Mouse (Mus musculus): Measurements from ENCODE around the gene Polrmt. TPM values are rescaled to one million over a fixed set of nuclear protein-coding genes. Genes with fewer than 3 reads are reported as not detected.

Polrmt gene
- total RNA-seq, 1 experiment, result 109 TPM

DNA sequence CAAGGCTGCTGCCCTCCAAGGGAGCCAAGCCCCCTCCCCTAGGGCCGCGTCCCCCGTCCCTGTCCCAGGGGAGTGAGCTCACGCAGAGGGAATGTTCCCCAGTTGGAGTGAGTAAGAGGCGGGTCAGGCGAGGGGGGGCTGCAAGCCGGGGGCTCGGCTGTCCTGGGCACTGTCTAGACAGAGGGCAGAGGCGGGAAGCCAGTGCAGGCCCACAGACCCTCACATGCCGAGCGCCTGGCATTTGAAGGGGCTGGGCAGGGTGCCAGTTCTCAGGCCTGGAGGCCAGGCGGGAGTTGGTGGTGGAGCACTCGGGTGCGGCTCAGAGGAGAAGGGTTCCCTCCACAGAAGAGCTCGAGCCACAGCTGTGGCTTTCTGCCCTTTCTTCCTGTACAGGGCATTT, 31.6 kb upstream of the Polrmt start:
- H3K9ac ChIP-seq (ENCODE audit: insufficient read depth, low read depth, low read length, poor library complexity, severe bottlenecking), result no peak overlapping the region
- TF ChIP-seq CHD2 (IDR thresholded peaks at IDR 0.05; ENCODE audit: low read depth, low read length), result no peak
- no peak for TF ChIP-seq ZNF384 (IDR thresholded peaks at IDR 0.05; ENCODE audit: low read depth, low read length)
- no peak for TF ChIP-seq ZC3H11A (IDR thresholded peaks at IDR 0.05; ENCODE audit: borderline replicate concordance, low read depth, low read length)
- TF ChIP-seq HCFC1 (IDR thresholded peaks at IDR 0.05; ENCODE audit: borderline replicate concordance, insufficient read depth, low read length), result no peak
- no peak for TF ChIP-seq MAFK (IDR thresholded peaks at IDR 0.05; ENCODE audit: insufficient read depth, low read depth, low read length)
- H3K27ac ChIP-seq (ENCODE audit: insufficient read depth, low read depth, low read length, poor library complexity, severe bottlenecking), result no peak overlapping the region
- no peaks in the 10 kb centered on the region for H3K9me3 ChIP-seq (ENCODE audit: control insufficient read depth, insufficient read depth, low read depth, low read length)
- no peaks in the 10 kb centered on the region for H3K36me3 ChIP-seq (ENCODE audit: control insufficient read depth, insufficient read depth, low read length, poor library complexity, severe bottlenecking)
- no peak for DNase-seq (ENCODE audit: low read depth, low spot score)
- peak overlapping the region in 1 of 2 experiments; percentile 20; a peak in 1 of 4 replicates for H3K4me3 ChIP-seq (ENCODE audit: insufficient read depth in 1 of 2, low read depth in 1 of 2, low read length in 2 of 2, poor library complexity in 1 of 2, severe bottlenecking in 1 of 2)
- in situ Hi-C loops (cut with MboI; ENCODE audit: low sequenced_read_pairs in 2 of 2, unreplicated experiment in 2 of 2), result no loop called here
- H3K4me1 ChIP-seq (ENCODE audit: control insufficient read depth in 2 of 2, insufficient read depth in 2 of 2, low read length in 2 of 2, poor library complexity in 1 of 2), result peaks cover 0 to 19% of the 10 kb centered on the region in 2 experiments; a peak in 2 of 4 replicates

DNA sequence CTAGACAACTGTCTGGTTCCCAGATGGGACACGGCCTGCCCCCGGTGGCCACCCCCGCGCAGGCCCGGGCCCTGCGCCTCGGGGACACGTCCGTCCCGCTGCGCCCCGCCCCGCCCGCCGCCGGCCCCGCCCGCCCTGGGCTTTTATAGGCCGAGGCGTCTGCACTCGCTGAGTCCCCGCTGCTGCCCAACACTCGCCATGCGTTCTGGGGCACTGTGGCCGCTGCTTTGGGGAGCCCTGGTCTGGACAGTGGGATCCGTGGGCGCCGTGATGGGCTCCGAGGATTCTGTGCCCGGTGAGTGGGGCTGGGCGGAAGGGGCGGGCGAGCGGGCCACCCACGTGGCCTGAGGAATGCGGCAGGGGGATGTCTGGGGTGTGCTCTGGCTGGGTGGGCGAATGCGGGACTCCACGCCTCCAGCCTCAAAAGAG, 30.7 kb upstream of the Polrmt start, which contains the start of gene Fstl3:
TSS of gene Fstl3 (plus strand) at position 170 of the 429 bp plus-strand sequence.
- TF ChIP-seq CHD2 (IDR thresholded peaks at IDR 0.05; ENCODE audit: low read depth, low read length) (no peak), ZNF384 (IDR thresholded peaks at IDR 0.05; ENCODE audit: low read depth, low read length) (no peak), HCFC1 (IDR thresholded peaks at IDR 0.05; ENCODE audit: borderline replicate concordance, insufficient read depth, low read length) (no peak), MAFK (IDR thresholded peaks at IDR 0.05; ENCODE audit: insufficient read depth, low read depth, low read length) (no peak)
- Histone ChIP-seq H3K4me3 (ENCODE audit: insufficient read depth in 1 of 2, low read depth in 1 of 2, low read length in 2 of 2, poor library complexity in 1 of 2, severe bottlenecking in 1 of 2) (peak within 1 kb of the TSS; percentile 56 to 59), H3K36me3 (ENCODE audit: control insufficient read depth, insufficient read depth, low read length, poor library complexity, severe bottlenecking) (no peaks in the 10 kb centered on the region), H3K9me3 (ENCODE audit: control insufficient read depth, insufficient read depth, low read depth, low read length) (no peaks in the 10 kb centered on the region), H3K4me1 (ENCODE audit: control insufficient read depth in 2 of 2, insufficient read depth in 2 of 2, low read length in 2 of 2, poor library complexity in 1 of 2) (peaks cover 0 to 19% of the 10 kb centered on the region in 2 experiments; a peak in 2 of 4 replicates), H3K27ac (ENCODE audit: insufficient read depth, low read depth, low read length, poor library complexity, severe bottlenecking) (no peak within 1 kb of the TSS), H3K9ac (ENCODE audit: insufficient read depth, low read depth, low read length, poor library complexity, severe bottlenecking) (no peak within 1 kb of the TSS; the same call in 1 of the 2 replicates)
- in situ Hi-C loops (cut with MboI; ENCODE audit: low sequenced_read_pairs in 2 of 2, unreplicated experiment in 2 of 2), result no loop called here
- no peak for DNase-seq (ENCODE audit: low read depth, low spot score)

DNA sequence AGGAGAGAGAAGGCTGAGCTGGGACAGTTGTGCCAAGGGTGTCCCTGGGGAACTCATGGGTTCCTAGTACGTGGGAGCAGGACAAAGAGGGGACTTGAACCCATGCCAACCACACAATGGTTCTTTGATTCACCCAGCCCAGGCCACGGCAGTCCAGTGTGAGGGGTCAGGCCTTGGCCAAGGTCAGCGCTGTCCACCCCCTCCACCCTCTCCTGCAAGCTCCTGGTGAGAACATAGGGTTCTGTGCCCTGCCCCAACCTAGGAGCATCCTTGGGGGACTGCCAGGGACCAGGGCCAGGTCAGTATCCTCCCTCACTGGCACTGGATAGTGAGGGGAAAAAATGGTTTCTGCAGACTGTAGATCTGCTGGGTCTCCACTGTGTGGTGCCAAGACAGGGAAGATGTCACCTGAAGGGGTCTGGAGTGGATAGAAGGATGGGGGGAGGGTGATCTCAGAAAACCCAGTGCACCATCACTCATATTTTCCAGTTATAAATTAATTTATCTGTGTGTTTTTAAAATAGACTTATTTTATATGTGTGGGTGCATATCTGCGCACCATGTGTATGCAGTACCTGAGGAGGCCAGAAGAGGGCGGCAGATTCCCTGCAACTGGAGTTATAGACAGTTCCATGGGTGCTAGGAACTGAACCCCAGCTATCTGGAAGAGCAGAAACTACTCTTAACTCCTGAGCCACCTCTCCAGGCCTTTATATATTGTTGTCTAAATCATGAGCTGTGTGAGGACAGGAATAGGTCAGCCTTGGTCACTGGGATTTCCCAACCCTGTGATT, 28.3 kb upstream of the Polrmt start:
- H3K36me3 ChIP-seq (ENCODE audit: control insufficient read depth, insufficient read depth, low read length, poor library complexity, severe bottlenecking), result no peaks in the 10 kb centered on the region
- no peak overlapping the region for H3K4me3 ChIP-seq (ENCODE audit: insufficient read depth in 1 of 2, low read depth in 1 of 2, low read length in 2 of 2, poor library complexity in 1 of 2, severe bottlenecking in 1 of 2)
- H3K27ac ChIP-seq (ENCODE audit: insufficient read depth, low read depth, low read length, poor library complexity, severe bottlenecking), result no peak overlapping the region
- TF ChIP-seq ZNF384 (IDR thresholded peaks at IDR 0.05; ENCODE audit: low read depth, low read length) (no peak), ZC3H11A (IDR thresholded peaks at IDR 0.05; ENCODE audit: borderline replicate concordance, low read depth, low read length) (no peak), HCFC1 (IDR thresholded peaks at IDR 0.05; ENCODE audit: borderline replicate concordance, insufficient read depth, low read length) (no peak), CHD2 (IDR thresholded peaks at IDR 0.05; ENCODE audit: low read depth, low read length) (no peak), MAFK (IDR thresholded peaks at IDR 0.05; ENCODE audit: insufficient read depth, low read depth, low read length) (no peak)
- no peaks in the 10 kb centered on the region for H3K9me3 ChIP-seq (ENCODE audit: control insufficient read depth, insufficient read depth, low read depth, low read length)
- no peak overlapping the region for H3K9ac ChIP-seq (ENCODE audit: insufficient read depth, low read depth, low read length, poor library complexity, severe bottlenecking)
- no peak for DNase-seq (ENCODE audit: low read depth, low spot score)
- in situ Hi-C loops (cut with MboI; ENCODE audit: low sequenced_read_pairs in 2 of 2, unreplicated experiment in 2 of 2), result no loop called here
- peaks cover 0 to 12% of the 10 kb centered on the region in 2 experiments; a peak in 2 of 4 replicates for H3K4me1 ChIP-seq (ENCODE audit: control insufficient read depth in 2 of 2, insufficient read depth in 2 of 2, low read length in 2 of 2, poor library complexity in 1 of 2)

DNA sequence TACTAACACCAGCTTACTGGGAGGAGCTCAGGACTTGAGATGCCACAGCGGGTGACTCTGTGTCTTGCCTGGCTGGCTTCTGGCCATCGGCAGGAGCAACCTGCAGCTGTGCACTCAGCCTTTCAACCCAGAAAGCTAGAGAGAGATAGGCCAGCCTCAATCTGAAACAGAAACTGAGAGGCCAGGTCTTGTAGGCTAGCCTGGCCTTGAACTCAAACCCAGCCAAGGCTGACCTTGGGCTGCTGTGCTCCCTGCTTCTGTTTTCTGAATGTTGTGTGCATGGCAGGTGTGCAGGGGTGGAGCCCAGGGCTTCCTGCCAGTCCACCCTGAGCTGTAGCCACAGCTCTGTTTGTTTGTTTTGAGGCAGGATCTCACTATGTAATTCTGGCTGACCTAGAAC, 26.8 kb upstream of the Polrmt start:
- Histone ChIP-seq H3K9me3 (ENCODE audit: control insufficient read depth, insufficient read depth, low read depth, low read length) (no peaks in the 10 kb centered on the region), H3K36me3 (ENCODE audit: control insufficient read depth, insufficient read depth, low read length, poor library complexity, severe bottlenecking) (no peaks in the 10 kb centered on the region), H3K27ac (ENCODE audit: insufficient read depth, low read depth, low read length, poor library complexity, severe bottlenecking) (no peak overlapping the region), H3K4me3 (ENCODE audit: insufficient read depth in 1 of 2, low read depth in 1 of 2, low read length in 2 of 2, poor library complexity in 1 of 2, severe bottlenecking in 1 of 2) (no peak overlapping the region), H3K4me1 (ENCODE audit: control insufficient read depth in 2 of 2, insufficient read depth in 2 of 2, low read length in 2 of 2, poor library complexity in 1 of 2) (peaks cover 0 to 8% of the 10 kb centered on the region in 2 experiments; a peak in 1 of 4 replicates), H3K9ac (ENCODE audit: insufficient read depth, low read depth, low read length, poor library complexity, severe bottlenecking) (no peak overlapping the region)
- no peak for DNase-seq (ENCODE audit: low read depth, low spot score)
- no peak for TF ChIP-seq ZNF384 (IDR thresholded peaks at IDR 0.05; ENCODE audit: low read depth, low read length)
- TF ChIP-seq CHD2 (IDR thresholded peaks at IDR 0.05; ENCODE audit: low read depth, low read length), result no peak
- no peak for TF ChIP-seq HCFC1 (IDR thresholded peaks at IDR 0.05; ENCODE audit: borderline replicate concordance, insufficient read depth, low read length)
- no peak for TF ChIP-seq ZC3H11A (IDR thresholded peaks at IDR 0.05; ENCODE audit: borderline replicate concordance, low read depth, low read length)
- TF ChIP-seq MAFK (IDR thresholded peaks at IDR 0.05; ENCODE audit: insufficient read depth, low read depth, low read length), result no peak
- in situ Hi-C loops (cut with MboI; ENCODE audit: low sequenced_read_pairs in 2 of 2, unreplicated experiment in 2 of 2), result no loop called here
